Mouse (Mus musculus) heart, postnatal 4 days (tissue): ENCODE data around the gene Fry. TPM values are rescaled to one million over a fixed set of nuclear protein-coding genes. Genes with fewer than 3 reads are reported as not detected.

ENCODE experiments used
- DNase-seq: peaks from one replicate; pipeline ENCODE4 v3.0.0; 2021
- total RNA-seq, 2 experiments: library from RNA; stranded (reverse); gene quantifications; 2 replicates each; pipeline ENCODE4 v1.2.3; 2021

Gene Fry
- total RNA-seq, 2 experiments from 2014 or later = 169 to 174 TPM

DNA sequence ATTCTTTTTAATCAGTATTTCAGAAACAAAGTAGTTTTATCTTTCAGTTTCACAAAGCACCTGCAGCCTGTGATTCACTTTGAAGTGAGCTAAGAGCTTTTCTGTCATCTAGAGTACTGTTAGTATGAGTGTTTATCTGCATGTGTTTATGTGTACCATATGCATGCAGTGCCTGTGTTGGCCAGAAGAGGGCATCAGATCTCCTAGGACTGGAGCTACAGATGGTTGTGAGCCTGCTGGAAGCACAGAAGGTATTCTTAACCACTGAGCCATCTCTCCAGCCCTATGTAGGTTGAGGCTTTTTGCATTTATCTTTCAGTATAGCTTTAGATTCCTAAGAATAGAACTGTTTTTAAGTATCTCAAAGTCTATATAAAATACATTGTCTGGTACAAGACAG is 56.5 kb downstream of the Fry start:
- DNase-seq = no peak

GRCm38 (mm10) chr5:150176251-150177015 is 58.0 kb downstream of the Fry start:
- no peak for DNase-seq

DNA sequence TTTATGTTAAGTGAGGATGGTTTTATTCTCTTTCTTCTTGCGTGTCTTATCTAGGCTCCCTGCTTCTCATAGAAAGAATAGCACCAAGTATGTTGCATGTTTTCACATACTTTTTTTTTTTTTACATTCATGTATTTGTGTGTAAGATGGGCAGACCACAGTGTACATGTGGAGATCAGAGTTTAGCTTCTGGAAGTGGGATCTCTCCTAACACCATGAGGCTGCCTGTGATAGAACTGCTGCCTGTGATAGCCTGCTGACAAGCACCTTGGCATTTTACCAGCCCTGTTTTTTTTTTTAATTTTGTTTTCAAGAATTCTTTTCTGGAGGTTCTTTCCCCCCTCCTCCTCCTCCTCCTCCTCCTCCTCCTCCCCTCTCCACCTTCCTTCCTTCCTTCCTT is 59.3 kb downstream of the Fry start:
- no peak for DNase-seq

GRCm38 (mm10) chr5:150178194-150178801 is 59.9 kb downstream of the Fry start:
- no peak for DNase-seq

GRCm38 (mm10) chr5:150180985-150181607 is 62.7 kb downstream of the Fry start:
- no peak for DNase-seq

DNA sequence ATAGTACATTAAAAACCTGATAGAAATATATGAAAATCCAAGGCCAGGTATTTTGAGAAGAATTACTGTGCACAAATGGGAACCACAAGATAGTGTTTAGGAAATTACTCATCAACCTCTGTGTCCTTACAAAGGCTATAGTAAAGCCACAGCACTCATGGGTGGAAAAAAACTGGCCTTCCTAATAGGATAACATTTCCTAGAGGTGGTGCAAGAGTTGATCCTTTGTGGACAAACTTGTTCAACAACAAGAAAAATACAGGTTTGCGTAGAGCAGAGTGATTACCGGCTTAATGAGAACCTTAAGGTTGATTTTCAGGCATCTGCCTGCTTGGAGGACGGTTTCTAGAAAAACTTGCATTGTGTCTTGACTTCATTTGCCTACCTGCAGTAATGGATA is 66.5 kb downstream of the Fry start:
- no peak for DNase-seq

GRCm38 (mm10) chr5:150186121-150186520 is 67.7 kb downstream of the Fry start:
- DNase-seq = no peak

DNA sequence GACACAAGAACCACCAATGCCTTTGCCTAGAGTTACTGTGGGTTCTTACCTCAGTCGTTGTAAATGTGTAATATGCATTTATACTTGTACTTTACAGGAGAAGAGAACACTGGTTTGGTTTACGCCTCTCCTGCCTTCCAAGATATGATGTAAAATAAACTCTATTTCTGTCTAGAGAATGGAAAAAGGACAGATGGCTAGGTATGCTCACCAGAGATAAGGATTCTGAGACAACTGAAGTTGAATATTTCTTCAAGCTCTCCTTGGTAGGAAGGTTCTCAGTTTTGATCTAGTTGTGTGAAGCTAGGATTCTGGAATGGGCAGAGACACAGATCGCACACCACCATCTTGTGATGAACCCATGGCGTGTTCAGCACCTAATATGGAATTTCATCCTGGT is 68.2 kb downstream of the Fry start:
- DNase-seq = no peak

DNA sequence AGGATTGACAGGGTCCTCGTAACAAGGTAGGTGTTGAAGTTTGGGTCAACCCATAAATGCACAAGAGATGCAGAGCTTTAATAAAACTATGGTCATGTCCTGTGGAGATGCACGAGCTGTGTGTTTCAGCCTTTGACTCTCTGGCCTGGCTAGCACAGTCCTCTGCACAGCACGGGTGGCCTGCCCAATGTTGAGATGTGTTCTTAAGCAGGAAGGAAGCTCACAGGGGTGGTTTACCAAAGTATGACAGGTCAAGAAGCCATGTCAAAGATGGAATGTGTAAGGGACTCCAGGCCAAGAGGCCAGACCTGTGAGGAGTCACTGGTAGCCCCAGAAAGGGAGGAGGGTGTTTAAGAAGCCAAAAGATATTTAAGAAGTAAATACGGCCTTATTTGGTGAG is 69.6 kb downstream of the Fry start:
- no peak for DNase-seq

DNA sequence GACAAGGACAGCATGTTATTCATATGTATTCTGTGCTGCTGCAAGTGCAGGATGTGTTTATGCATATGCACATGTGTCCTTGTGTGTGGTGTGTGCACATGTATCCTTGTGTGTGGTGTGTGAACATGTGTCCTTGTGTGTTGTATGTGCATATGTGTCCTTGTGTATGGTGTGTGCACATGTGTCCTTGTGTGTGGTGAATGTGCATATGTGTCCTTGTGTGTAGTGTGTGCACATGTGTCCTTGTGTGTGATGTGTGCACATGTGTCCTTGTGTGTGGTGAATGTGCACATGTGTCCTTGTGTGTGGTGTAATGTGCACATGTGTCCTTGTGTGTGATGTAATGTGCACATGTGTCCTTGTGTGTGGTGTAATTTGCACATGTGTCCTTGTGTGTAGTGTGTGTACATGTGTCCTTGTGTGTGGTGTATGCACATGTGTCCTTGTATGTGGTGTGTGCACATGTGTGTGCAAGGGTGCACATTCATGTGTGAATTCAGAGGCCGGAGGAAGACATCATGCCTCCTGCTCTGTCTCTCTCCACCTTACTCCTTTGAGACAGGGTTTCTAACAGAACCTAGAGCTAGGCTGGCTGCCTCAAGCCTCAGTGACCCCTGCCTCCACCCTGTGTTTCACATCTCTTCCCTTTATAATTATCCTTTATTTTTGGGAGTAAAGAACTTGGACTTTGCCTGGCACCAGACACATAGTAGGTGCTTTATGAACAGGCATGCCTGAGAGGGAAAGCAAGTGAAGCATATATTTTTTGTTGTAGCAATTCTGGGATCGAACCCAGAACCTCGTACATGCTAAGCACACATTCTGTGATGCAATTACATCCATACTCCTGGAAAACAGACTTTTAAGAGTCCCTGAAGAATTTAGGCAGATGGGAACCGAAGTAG is 72.3 kb downstream of the Fry start:
- DNase-seq = no peak

DNA sequence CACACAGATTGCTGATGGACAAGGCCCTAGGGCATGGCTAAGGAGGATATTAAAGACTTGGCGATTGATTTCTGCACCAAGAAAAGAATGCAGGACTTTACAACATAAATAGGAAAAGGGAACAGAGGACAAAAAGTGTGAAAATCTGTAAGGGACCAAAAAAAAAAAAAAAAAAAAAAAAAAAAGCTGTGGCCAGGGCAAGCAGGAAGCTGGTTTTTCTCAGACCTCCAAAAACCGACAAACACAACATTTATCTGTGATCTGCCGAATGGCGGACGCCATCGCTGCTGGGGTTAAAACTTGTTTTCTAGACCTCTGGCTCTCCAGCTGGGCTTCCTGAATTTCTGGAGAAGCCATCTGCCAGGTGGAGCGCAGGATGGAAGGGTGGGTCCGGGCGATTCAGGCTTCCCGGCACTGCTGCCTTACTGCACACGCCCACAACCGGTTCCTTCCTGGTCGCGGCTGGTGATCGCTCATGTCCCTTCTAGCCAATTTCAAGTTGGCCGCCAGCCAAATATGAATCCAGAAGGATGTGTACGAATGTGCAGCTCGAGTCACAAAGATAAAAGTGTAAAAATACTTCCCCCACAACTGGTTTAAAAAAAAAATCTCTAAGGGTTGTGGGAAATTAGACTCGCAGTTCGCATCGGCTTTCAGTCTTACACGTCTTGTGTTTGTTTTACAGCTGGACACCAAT is 77.2 kb downstream of the Fry start:
- peak; percentile 92 for DNase-seq

- DNase-seq = peak; percentile 73
Measured at GRCm38 (mm10) chr5:150196211-150196585, 77.8 kb downstream of the Fry start.

DNA sequence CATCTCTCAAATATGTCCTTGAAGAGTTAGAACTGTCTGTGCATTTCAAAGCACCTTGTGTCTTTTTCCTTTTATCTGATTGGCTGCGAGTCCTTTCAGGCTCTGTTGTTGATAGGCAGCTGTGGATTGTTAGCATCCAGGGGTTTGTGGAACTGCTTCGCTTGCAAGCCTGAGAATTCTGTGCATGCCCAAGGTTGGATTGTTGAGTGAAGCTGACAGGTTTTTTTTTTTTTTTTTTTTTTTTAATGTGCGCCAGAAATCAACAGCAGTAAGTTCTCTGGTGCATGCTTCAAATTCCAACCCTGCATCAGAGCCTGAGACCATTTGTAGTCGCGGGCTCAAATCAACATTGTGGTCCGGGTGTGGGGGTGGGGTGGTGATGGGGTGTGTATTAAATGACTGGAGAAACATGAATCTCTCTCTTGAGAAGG is 78.5 kb downstream of the Fry start:
- DNase-seq = peak; percentile 43

- DNase-seq = no peak
Measured at GRCm38 (mm10) chr5:150206749-150207148, 88.3 kb downstream of the Fry start.

DNA sequence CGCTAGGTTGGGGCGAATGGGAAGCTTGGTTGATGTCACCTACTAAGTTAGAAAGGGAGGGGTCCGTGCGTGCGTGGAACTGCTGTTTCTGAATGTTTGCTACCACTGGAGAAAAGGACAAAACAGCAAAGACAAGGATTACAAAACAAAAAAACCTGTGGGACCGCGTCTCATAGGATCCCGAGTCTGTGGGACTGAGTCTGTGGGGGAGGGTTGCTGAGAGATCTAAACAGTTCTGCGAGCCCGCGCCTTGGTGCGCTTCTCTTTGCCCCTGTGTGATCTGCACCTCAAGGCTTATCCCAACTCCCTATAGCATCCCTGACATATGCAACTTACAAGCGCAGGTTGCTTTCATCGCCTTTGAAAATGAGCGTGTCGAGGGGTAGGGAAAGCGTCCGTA is 89.2 kb downstream of the Fry start:
- DNase-seq = no peak

GRCm38 (mm10) chr5:150208009-150208408 is 89.6 kb downstream of the Fry start:
- DNase-seq = no peak

DNA sequence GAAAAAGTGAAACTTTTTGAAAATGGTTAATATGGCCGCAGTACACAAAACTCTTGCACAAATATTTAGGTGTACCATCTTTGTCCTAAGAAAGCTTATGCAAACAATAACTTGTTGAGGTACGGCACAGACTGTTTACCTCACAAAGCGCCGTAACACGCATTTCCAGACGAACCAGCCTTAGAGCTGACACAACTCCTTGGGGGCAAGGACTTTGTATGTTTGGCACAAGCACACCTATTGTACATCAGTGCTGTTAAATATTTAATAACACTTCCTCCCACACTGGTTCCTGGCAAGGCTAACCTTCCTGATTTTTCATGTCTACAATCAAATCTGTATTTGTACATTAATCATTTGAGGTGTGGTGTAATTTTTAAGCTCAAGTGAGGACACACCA is 95.6 kb downstream of the Fry start:
- DNase-seq = no peak

- peak; percentile 29 for DNase-seq
Measured at GRCm38 (mm10) chr5:150216066-150216465, 97.6 kb downstream of the Fry start.

DNA sequence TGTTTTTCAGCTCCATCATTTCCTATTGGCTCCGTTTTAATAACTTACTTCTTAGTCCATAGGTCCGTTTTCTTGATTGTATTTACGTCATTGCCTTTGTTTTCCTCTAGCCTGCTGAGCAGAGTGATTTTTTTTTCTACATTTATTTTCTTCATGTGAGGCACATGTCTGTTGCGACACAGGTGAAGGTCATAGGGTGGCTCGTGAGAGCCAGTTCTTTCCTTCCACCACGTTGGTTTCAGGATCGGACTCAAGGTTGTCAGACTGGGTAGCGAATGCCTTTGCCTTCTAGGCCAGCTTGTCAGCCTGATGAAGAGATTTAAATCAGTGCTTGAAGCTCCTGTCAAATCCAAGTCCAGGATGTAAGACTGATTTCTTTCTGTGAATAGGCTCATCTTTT is 101.0 kb downstream of the Fry start:
- no peak for DNase-seq

- DNase-seq = peak; percentile 68
Measured at GRCm38 (mm10) chr5:150220333-150220732, 101.9 kb downstream of the Fry start.

DNA sequence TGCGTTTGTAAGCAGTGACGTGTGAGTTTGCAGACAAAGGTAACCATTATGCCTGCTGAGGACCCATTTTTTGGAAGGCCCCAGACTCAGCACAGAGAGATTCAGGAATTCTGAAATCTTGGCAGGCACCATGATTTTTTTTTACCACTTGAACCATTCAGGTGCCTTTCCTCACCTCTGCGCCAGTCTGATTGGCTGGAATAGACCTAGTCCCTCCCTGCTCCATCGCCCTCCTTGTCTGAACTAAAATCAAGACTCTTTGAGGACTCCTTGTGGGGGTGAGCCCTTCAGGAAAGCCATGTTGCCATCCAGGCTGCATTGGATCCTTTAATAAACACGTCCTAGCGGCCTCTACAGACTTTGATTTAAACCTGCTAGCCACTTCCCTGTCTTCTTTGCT is 103.4 kb downstream of the Fry start:
- DNase-seq = no peak

GRCm38 (mm10) chr5:150223546-150224239 is 105.2 kb downstream of the Fry start:
- DNase-seq = no peak
